Mouse (Mus musculus): ENCODE results near the gene Rcn3. TPM values are rescaled to one million over a fixed set of nuclear protein-coding genes. Genes with fewer than 3 reads are reported as not detected.
A peak's percentile ranks its signal among the peaks of the same experiment; 100 is the strongest.

The Rcn3 gene
- total RNA-seq (2012; rRNA removed) (16.0 and 29.3 TPM in 2 replicates), polyA plus RNA-seq (2012; ENCODE audit: insufficient read depth in 1 of 2, insufficient read length in 2 of 2, low read depth in 1 of 2, low replicate concordance in 2 of 2, missing spikeins in 1 of 2) (10 to 100 TPM in 1 of 2 experiments, not detected in 1; 43.0 TPM)

- peaks cover 2 to 16% of the 10 kb centered on the region in 2 experiments for H3K4me1 ChIP-seq (ENCODE audit: control insufficient read depth in 1 of 2, insufficient read depth in 2 of 2, low read length in 2 of 2)
- peaks cover 0 to 12% of the 10 kb centered on the region in 2 experiments; a peak in 2 of 4 replicates for H3K36me3 ChIP-seq (ENCODE audit: control insufficient read depth in 1 of 2, insufficient read depth in 2 of 2, low read length in 2 of 2)
- no peaks in the 10 kb centered on the region for H3K27me3 ChIP-seq (ENCODE audit: control insufficient read depth in 1 of 2, insufficient read depth in 2 of 2, low read length in 2 of 2)
- H3K27ac ChIP-seq (ENCODE audit: control insufficient read depth, low read depth, low read length): peak within 1 kb of the TSS; percentile 68
- H3K9ac ChIP-seq (ENCODE audit: control insufficient read depth, low read depth, low read length, poor library complexity, severe bottlenecking): peak within 1 kb of the TSS; percentile 60
- H3K4me3 ChIP-seq (ENCODE audit: control insufficient read depth in 1 of 2, insufficient read depth in 1 of 2, low read depth in 2 of 2, low read length in 2 of 2): peak within 1 kb of the TSS; percentile 50 to 72
- peak; percentile 50; the same call in 1 of the 2 replicates for TF ChIP-seq KAT2A (conservative IDR thresholded peaks at IDR 0.05; ENCODE audit: low read depth, low read length)
- 0 out of 2 replicates have a peak, but pooled peaks have one; percentile 52 for TF ChIP-seq SIN3A (IDR thresholded peaks at IDR 0.05; ENCODE audit: low read length)
- peak; percentile 54; the same call in 1 of the 2 replicates for TF ChIP-seq MAX (IDR thresholded peaks at IDR 0.05; ENCODE audit: low read length)
- 0 out of 2 replicates have a peak, but pooled peaks have one; percentile 21 for TF ChIP-seq MXI1 (IDR thresholded peaks at IDR 0.05; ENCODE audit: low read depth, low read length)
- peak; percentile 66; the same call in 1 of the 2 replicates for TF ChIP-seq TBP (IDR thresholded peaks at IDR 0.05; ENCODE audit: low read depth, low read length)
- no peak for TF ChIP-seq ELF1 (IDR thresholded peaks at IDR 0.05; ENCODE audit: low read depth, low read length)
- TF ChIP-seq NRF1 (IDR thresholded peaks at IDR 0.05; ENCODE audit: insufficient read depth, low read depth, low read length, poor library complexity, severe bottlenecking): peak; percentile 46; the same call in 1 of the 2 replicates
- no peak for TF ChIP-seq SMC3 (IDR thresholded peaks at IDR 0.05; ENCODE audit: low read depth, low read length)
- peak in 1 of 2 experiments; percentile 37; a peak in 1 of 4 replicates for TF ChIP-seq POLR2A (IDR thresholded peaks at IDR 0.05; ENCODE audit: control insufficient read depth in 1 of 2, insufficient read depth in 1 of 2, low read depth in 1 of 2, low read length in 2 of 2, poor library complexity in 1 of 2)
- no peak for TF ChIP-seq USF2 (IDR thresholded peaks at IDR 0.05; ENCODE audit: borderline replicate concordance in 1 of 2, insufficient read depth in 1 of 2, low read depth in 1 of 2, low read length in 2 of 2)
- TF ChIP-seq HCFC1 (IDR thresholded peaks at IDR 0.05; ENCODE audit: low read depth, low read length): peak; percentile 97
- TF ChIP-seq TCF12 (IDR thresholded peaks at IDR 0.05; ENCODE audit: low read depth, low read length): peak; percentile 16; the same call in 1 of the 2 replicates
- no peak for TF ChIP-seq ETS1 (IDR thresholded peaks at IDR 0.05; ENCODE audit: low read depth, low read length)
- peak; percentile 58; the same call in 1 of the 2 replicates for TF ChIP-seq MAZ (IDR thresholded peaks at IDR 0.05; ENCODE audit: low read depth, low read length)
- no peak for TF ChIP-seq ZNF384 (IDR thresholded peaks at IDR 0.05; ENCODE audit: low read depth, low read length)
- peak; percentile 66 for TF ChIP-seq GATA1 (IDR thresholded peaks at IDR 0.05; ENCODE audit: low read depth, low read length)
- H3K79me2 ChIP-seq (ENCODE audit: control insufficient read depth, insufficient read depth, low read length, poor library complexity): no peaks in the 10 kb centered on the region; the same call in 1 of the 2 replicates
- no peaks in the 10 kb centered on the region for H3K9me3 ChIP-seq (replicated peaks; ENCODE audit: insufficient read depth, low read length)
- peak; percentile 96 for DNase-seq (ENCODE audit: low read depth, low spot score)
These were observed at the start of gene Rcn3 for GRCm38 (mm10) chr7:45092048-45092447. Gene Rcn3 (minus strand): TSS chr7:45092221.

- H3K27me3 ChIP-seq (ENCODE audit: control insufficient read depth in 1 of 2, insufficient read depth in 2 of 2, low read length in 2 of 2): no peaks in the 10 kb centered on the region
- no peaks in the 10 kb centered on the region; the same call in 1 of the 2 replicates for H3K79me2 ChIP-seq (ENCODE audit: control insufficient read depth, insufficient read depth, low read length, poor library complexity)
- no peak overlapping the region for H3K27ac ChIP-seq (ENCODE audit: control insufficient read depth, low read depth, low read length)
- H3K4me3 ChIP-seq (ENCODE audit: control insufficient read depth in 1 of 2, insufficient read depth in 1 of 2, low read depth in 2 of 2, low read length in 2 of 2): no peak overlapping the region
- H3K9ac ChIP-seq (ENCODE audit: control insufficient read depth, low read depth, low read length, poor library complexity, severe bottlenecking): no peak overlapping the region
- DNase-seq (ENCODE audit: low read depth, low spot score): no peak
- H3K4me1 ChIP-seq (ENCODE audit: control insufficient read depth in 1 of 2, insufficient read depth in 2 of 2, low read length in 2 of 2): peaks cover 11 to 22% of the 10 kb centered on the region in 2 experiments
- no peak for TF ChIP-seq ELF1 (IDR thresholded peaks at IDR 0.05; ENCODE audit: low read depth, low read length)
- TF ChIP-seq ZC3H11A (IDR thresholded peaks at IDR 0.05; ENCODE audit: low read depth, low read length): no peak
- no peak for TF ChIP-seq CTCF (IDR thresholded peaks at IDR 0.05 in 2 of 3, conservative IDR thresholded peaks at IDR 0.05 in 1 of 3; ENCODE audit: control insufficient read depth in 1 of 3, insufficient read depth in 1 of 3, low read depth in 2 of 3, low read length in 3 of 3, poor library complexity in 1 of 3, severe bottlenecking in 1 of 3)
- no peak for TF ChIP-seq CHD2 (IDR thresholded peaks at IDR 0.05; ENCODE audit: low read length)
- no peak for TF ChIP-seq POLR2AphosphoS2 (IDR thresholded peaks at IDR 0.05; ENCODE audit: low read length)
- no peak for TF ChIP-seq E2F4 (IDR thresholded peaks at IDR 0.05; ENCODE audit: borderline replicate concordance, low read depth, low read length)
- no peak for TF ChIP-seq JUND (IDR thresholded peaks at IDR 0.05; ENCODE audit: low read depth, low read length)
- no peak for TF ChIP-seq SMC3 (IDR thresholded peaks at IDR 0.05; ENCODE audit: low read depth, low read length)
- no peak for TF ChIP-seq NRF1 (IDR thresholded peaks at IDR 0.05; ENCODE audit: insufficient read depth, low read depth, low read length, poor library complexity, severe bottlenecking)
- peaks cover 0 to 14% of the 10 kb centered on the region in 2 experiments; a peak in 2 of 4 replicates for H3K36me3 ChIP-seq (ENCODE audit: control insufficient read depth in 1 of 2, insufficient read depth in 2 of 2, low read length in 2 of 2)
- H3K9me3 ChIP-seq (replicated peaks; ENCODE audit: insufficient read depth, low read length): no peaks in the 10 kb centered on the region
These were observed 49.3 kb upstream of the Rcn3 start for GRCm38 (mm10) chr7:45141319-45141718.

Measured in MEL (cell line).